Mouse (Mus musculus) urinary bladder, postnatal 0 days (tissue): ENCODE data around the gene Ift122. TPM values are rescaled to one million over a fixed set of nuclear protein-coding genes. Genes with fewer than 3 reads are reported as not detected.

ENCODE experiments used
- polyA plus RNA-seq: library from polyadenylated mRNA; unstranded; fragments of >200 nt; fragmentation: Nextera tagmentation; extraction: Ambion mirVana; gene quantifications from 2 replicates; pipeline ENCODE4 v1.2.1, GENCODE M21; 2015

The Ift122 gene
- 5.2 and 6.2 TPM in 2 replicates for polyA plus RNA-seq

GRCm38 (mm10) chr6:115853091-115853813 lies at the start of gene Ift122, which contains the start of gene Mbd4:
Gene Ift122 (plus strand): TSS chr6:115853470.
Gene Mbd4 (minus strand): TSS chr6:115853371.

GRCm38 (mm10) chr6:115808488-115809231 lies 44.6 kb upstream of the Ift122 start, which contains the start of gene Rpl32:
Gene Rpl32 (minus strand): TSS chr6:115808747.

DNA sequence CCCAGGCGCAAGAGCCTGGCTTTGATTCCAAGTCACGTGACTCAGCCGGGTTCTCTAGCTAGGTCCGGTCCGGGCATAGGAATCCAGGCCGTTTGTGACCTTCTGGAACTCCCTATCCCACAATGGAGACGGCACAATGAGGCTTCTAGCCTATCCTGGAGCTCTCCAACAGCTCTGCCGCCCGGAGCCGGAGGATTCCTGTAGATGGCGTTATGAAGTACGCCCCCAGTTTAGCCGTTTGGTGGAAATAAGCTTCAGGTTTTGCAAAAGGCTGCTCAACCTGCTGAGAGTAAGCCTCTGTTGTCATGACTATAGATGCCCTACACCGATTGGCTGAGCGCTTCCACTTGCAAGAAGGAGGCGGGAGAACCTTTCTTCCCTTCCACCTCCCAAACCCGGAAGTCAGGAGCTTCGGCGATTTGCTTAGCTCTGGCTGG lies 15.1 kb upstream of the Ift122 start, which contains the start of gene Efcab12:
TSS of gene Efcab12 (minus strand) at position 252 of the 437 bp plus-strand sequence.

GRCm38 (mm10) chr6:115931639-115932038 lies 78.4 kb downstream of the Ift122 start, which contains the start of gene Rho:
Gene Rho (plus strand): TSS chr6:115931748.

DNA sequence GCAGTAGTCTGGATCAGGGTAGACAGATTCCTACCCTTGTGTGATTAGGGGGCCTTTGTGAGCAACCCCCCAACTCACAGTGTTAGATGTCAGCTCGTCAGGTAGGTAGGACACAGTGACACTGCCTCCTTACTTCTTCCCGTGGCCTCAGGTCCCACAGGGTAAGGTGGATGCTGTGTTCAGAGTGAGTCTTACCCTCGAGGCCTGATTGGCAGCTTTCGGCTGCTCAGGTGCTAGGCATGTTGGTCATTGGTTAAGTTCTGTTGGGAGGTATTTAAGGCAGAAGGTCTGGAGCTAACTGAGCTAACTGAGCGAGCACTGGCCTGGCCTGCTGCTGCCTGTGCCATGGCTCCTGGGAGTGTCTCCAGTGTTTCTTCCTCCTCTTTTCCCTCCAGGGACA lies 91.4 kb downstream of the Ift122 start, which contains the start of gene H1foo:
TSS of gene H1foo (plus strand) at position 301 of the 400 bp plus-strand sequence.

Other genes starting within 250 kb of the Ift122 start
- 59.1 and 62.1 TPM in 2 replicates for gene Raf1, start 176.8 kb upstream of the Ift122 start, polyA plus RNA-seq
- 30.7 and 33.4 TPM in 2 replicates for gene Tmem40, start 91.1 kb upstream of the Ift122 start, polyA plus RNA-seq
- gene Cand2, start 78.9 kb upstream of the Ift122 start, polyA plus RNA-seq = 3.6 and 3.7 TPM in 2 replicates
- 1,823 and 1,855 TPM in 2 replicates for gene Rpl32, start 44.7 kb upstream of the Ift122 start, polyA plus RNA-seq
- 0.11 and 0.24 TPM in 2 replicates for gene Efcab12, start 15.1 kb upstream of the Ift122 start, polyA plus RNA-seq
- 4.1 and 4.3 TPM in 2 replicates for gene Mbd4, start 99 bp upstream of the Ift122 start, polyA plus RNA-seq
- 0.10 TPM in 1 of 2 replicates, not detected in the other for gene Rho, start 78.3 kb downstream of the Ift122 start, polyA plus RNA-seq
- gene H1foo, start 91.5 kb downstream of the Ift122 start, polyA plus RNA-seq = not detected in 2 replicates
- gene Plxnd1, start 141.5 kb downstream of the Ift122 start, polyA plus RNA-seq = 8.4 and 8.5 TPM in 2 replicates